Mouse (Mus musculus): ENCODE data around the gene Dip2c.

DNA sequence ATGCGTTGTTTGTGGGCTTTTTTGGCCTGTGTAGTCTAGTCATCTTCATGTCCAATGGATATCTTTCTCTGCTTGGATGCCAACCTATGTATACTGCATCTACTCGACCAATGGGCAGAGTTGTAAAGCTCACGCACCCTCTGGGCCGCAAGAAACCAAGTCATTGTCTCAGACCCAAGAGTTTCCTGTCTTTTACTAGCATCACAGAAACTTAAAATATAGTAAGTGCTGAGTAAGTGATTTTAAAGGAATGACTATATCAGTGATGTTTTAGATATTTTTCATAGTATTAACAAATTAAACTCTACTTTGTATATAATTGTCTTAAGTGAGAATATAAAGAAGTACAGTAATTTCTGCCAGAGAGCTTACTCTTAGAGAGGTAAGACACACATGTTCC lies 145.6 kb downstream of the Dip2c start:
- TF ChIP-seq CTCF (conservative IDR thresholded peaks at IDR 0.05 in 1 of 2, IDR thresholded peaks at IDR 0.05 in 1 of 2; ENCODE audit: low read depth in 2 of 2, low read length in 2 of 2) = no peak
- TF ChIP-seq CHD2 (IDR thresholded peaks at IDR 0.05; ENCODE audit: low read length) = no peak
- TF ChIP-seq EP300 (IDR thresholded peaks at IDR 0.05; ENCODE audit: low read length) = no peak
- no peak for TF ChIP-seq POLR2A (IDR thresholded peaks at IDR 0.05; ENCODE audit: low read depth, low read length)
- TF ChIP-seq ZMIZ1 (IDR thresholded peaks at IDR 0.05; ENCODE audit: low read depth, low read length) = no peak
- TF ChIP-seq KAT2A (IDR thresholded peaks at IDR 0.05; ENCODE audit: insufficient replicate concordance, low read length) = no peak
- TF ChIP-seq POLR2AphosphoS2 (IDR thresholded peaks at IDR 0.05; ENCODE audit: low read depth, low read length) = no peak
- TF ChIP-seq MAZ (IDR thresholded peaks at IDR 0.05; ENCODE audit: low read depth, low read length) = no peak
- TF ChIP-seq JUND (conservative IDR thresholded peaks at IDR 0.05; ENCODE audit: low read depth, low read length) = no peak
- no peak for TF ChIP-seq MAX (IDR thresholded peaks at IDR 0.05; ENCODE audit: low read length)
- TF ChIP-seq SMC3 (IDR thresholded peaks at IDR 0.05; ENCODE audit: low read depth, low read length) = no peak
- TF ChIP-seq ZKSCAN1 (IDR thresholded peaks at IDR 0.05; ENCODE audit: borderline replicate concordance, low read depth, low read length) = no peak
- no peak for TF ChIP-seq CHD1 (IDR thresholded peaks at IDR 0.05; ENCODE audit: low read depth, low read length)
- TF ChIP-seq RAD21 (IDR thresholded peaks at IDR 0.05; ENCODE audit: low read depth, low read length) = no peak
